Mouse (Mus musculus) forebrain, embryonic 10.5 days (tissue): ENCODE data around the gene Fam71f2. TPM values are rescaled to one million over a fixed set of nuclear protein-coding genes. Genes with fewer than 3 reads are reported as not detected.

Source experiments
- DNase-seq: peaks from one replicate; pipeline ENCODE4 v3.0.0-alpha.2; 2017; ENCODE audit warnings: low spot score; ENCODE audit errors: extremely low spot score
- H3K27ac ChIP-seq: fragments of 300-500 bp; sonication (generic); 2 replicates; pipeline ENCODE4 v1.5.1; 2016; ENCODE audit warnings: mild to moderate bottlenecking
- H3K27me3 ChIP-seq: fragments of 300-500 bp; sonication (generic); 2 replicates; pipeline ENCODE4 v1.6.1; 2016; ENCODE audit warnings: mild to moderate bottlenecking; ENCODE audit not compliant: poor library complexity, severe bottlenecking
- H3K36me3 ChIP-seq: fragments of 300-500 bp; sonication (generic); replicated peaks from 2 replicates; pipeline ENCODE4 v1.6.1; 2016; ENCODE audit warnings: mild to moderate bottlenecking, moderate library complexity
- H3K4me1 ChIP-seq: fragments of 300-500 bp; sonication (generic); 2 replicates; pipeline ENCODE4 v1.6.1; 2016
- H3K4me3 ChIP-seq: fragments of 300-500 bp; sonication (generic); 2 replicates; pipeline ENCODE4 v1.5.1; 2016; ENCODE audit warnings: mild to moderate bottlenecking, moderate library complexity
- H3K9me3 ChIP-seq: fragments of 300-500 bp; sonication (generic); 2 replicates; pipeline ENCODE4 v1.6.1; 2016; ENCODE audit warnings: mild to moderate bottlenecking, moderate library complexity
- WGBS: fragments of 180-500 bp; shearing (Covaris S2); methylation state at CpG from one replicate; pipeline ENCODE4 v1.1.7; 2016; 5-methylcytosine and 5-hydroxymethylcytosine counted together
- polyA plus RNA-seq: library from polyadenylated mRNA; unstranded; fragments of >200 nt; fragmentation: Nextera tagmentation; extraction: Ambion mirVana; gene quantifications from 2 replicates; pipeline ENCODE4 v1.2.1, GENCODE M21; 2016

The Fam71f2 gene
- polyA plus RNA-seq, 1 experiment from 2014 or later: 0.50 TPM

DNA sequence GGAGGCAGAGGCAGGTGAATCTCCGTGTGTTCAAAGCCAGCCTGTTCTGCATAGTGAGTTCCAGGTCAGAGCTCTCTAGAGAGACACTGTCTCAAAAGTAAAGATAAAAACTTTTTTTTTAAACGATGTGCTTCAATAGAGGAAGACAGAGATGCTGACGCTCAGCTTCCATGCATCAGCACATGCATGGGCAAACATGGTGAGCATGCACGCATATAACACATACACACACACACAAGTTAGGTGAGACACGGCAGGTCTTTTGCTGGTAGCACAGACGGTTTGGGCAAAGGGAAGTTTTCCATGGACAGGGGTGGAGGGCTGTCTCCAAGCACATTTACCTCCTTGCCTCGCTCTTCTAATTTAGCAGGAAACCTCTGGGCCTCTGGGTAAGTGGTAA, 42.8 kb downstream of the Fam71f2 start:
- DNase-seq: no peak
- H3K36me3 ChIP-seq: no peaks in the 10 kb centered on the region
- WGBS: 91% methylated on average over 7 of the region's 7 CpGs
- no peak overlapping the region for H3K27ac ChIP-seq
- H3K4me3 ChIP-seq: no peak overlapping the region
- no peaks in the 10 kb centered on the region for H3K9me3 ChIP-seq
- no peaks in the 10 kb centered on the region for H3K27me3 ChIP-seq
- peaks cover 4% of the 10 kb centered on the region; the same call in 1 of the 2 replicates for H3K4me1 ChIP-seq

DNA sequence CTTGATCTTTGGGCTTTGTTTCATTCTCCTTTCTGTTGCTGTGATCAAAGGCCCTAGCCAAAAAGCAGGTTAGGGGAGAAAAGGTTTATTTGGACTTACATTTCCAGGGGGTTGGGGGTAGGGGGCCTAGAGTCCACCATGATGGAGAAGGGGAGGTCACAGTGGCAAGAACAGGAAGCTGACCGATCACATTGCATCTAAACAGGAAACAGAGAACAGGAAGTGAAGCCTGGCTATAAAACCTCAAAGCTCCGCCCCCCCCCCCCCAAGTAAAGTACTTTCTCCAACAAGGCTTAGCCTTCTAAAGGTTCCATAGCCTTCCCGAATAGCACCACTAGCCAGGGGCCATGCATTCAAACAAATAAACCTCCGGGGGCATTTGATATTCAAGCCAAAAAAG, 43.3 kb downstream of the Fam71f2 start:
- Histone ChIP-seq H3K4me3 (no peak overlapping the region), H3K9me3 (no peaks in the 10 kb centered on the region), H3K4me1 (peaks cover 4% of the 10 kb centered on the region; the same call in 1 of the 2 replicates), H3K36me3 (no peaks in the 10 kb centered on the region), H3K27ac (no peak overlapping the region), H3K27me3 (no peaks in the 10 kb centered on the region)
- WGBS: 85% methylated on average over 4 of the region's 4 CpGs
- no peak for DNase-seq

DNA sequence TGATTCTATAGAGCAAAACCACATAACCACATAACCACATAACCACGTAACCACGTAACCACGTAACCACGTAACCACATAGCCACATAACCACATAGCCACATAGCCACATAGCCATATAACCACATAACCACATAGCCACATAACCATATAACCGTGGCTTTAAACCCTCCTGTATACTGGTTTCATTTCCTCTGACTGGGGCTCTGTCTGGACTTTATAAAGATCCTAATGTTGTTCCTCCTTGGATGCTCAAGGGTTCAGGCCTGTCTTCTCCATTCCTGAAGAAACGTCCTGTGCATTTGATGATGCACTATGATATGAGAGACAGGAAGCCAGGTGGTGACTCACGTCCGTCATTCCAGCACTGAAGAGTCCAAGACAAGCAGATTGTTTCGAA, 47.6 kb downstream of the Fam71f2 start:
- Histone ChIP-seq H3K27ac (no peak overlapping the region), H3K27me3 (no peaks in the 10 kb centered on the region), H3K4me1 (no peaks in the 10 kb centered on the region), H3K36me3 (no peaks in the 10 kb centered on the region), H3K9me3 (no peaks in the 10 kb centered on the region), H3K4me3 (no peak overlapping the region)
- WGBS: 90% methylated on average over 9 of the region's 9 CpGs
- DNase-seq: no peak

GRCm38 (mm10) chr6:29329514-29329913, 50.1 kb downstream of the Fam71f2 start:
- H3K9me3 ChIP-seq: no peaks in the 10 kb centered on the region
- WGBS: 80% methylated on average over 4 of the region's 4 CpGs
- H3K4me3 ChIP-seq: no peak overlapping the region
- no peaks in the 10 kb centered on the region for H3K27me3 ChIP-seq
- no peaks in the 10 kb centered on the region for H3K4me1 ChIP-seq
- H3K27ac ChIP-seq: no peak overlapping the region
- no peaks in the 10 kb centered on the region for H3K36me3 ChIP-seq
- no peak for DNase-seq

Other genes with a start within 250 kb of the Fam71f2 start
- gene Lep, start 219.4 kb upstream of the Fam71f2 start, polyA plus RNA-seq: not detected in 2 replicates
- gene Rbm28, start 114.6 kb upstream of the Fam71f2 start, polyA plus RNA-seq: 53.8 and 58.1 TPM in 2 replicates
- 1.3 and 1.8 TPM in 2 replicates for gene Prrt4, start 100.0 kb upstream of the Fam71f2 start, polyA plus RNA-seq
- 39.6 and 39.7 TPM in 2 replicates for gene Impdh1, start 63.2 kb upstream of the Fam71f2 start, polyA plus RNA-seq
- gene Hilpda, start 7.1 kb upstream of the Fam71f2 start, polyA plus RNA-seq: 36.2 and 37.2 TPM in 2 replicates
- gene Fam71f1, start 39.5 kb downstream of the Fam71f2 start, polyA plus RNA-seq: not detected in 2 replicates
- gene Calu, start 68.5 kb downstream of the Fam71f2 start, polyA plus RNA-seq: 225 and 238 TPM in 2 replicates
- gene Opn1sw, start 108.9 kb downstream of the Fam71f2 start, polyA plus RNA-seq: 0.24 and 0.28 TPM in 2 replicates
- 21.2 and 21.6 TPM in 2 replicates for gene Ccdc136, start 116.7 kb downstream of the Fam71f2 start, polyA plus RNA-seq
- 2.1 and 2.6 TPM in 2 replicates for gene Flnc, start 153.7 kb downstream of the Fam71f2 start, polyA plus RNA-seq
- 187 and 200 TPM in 2 replicates for gene Atp6v1f, start 188.1 kb downstream of the Fam71f2 start, polyA plus RNA-seq
- gene Atp6v1fnb, start 191.8 kb downstream of the Fam71f2 start, polyA plus RNA-seq: 0.22 TPM in 1 of 2 replicates, not detected in the other
- 10.8 and 10.9 TPM in 2 replicates for gene Kcp, start 228.4 kb downstream of the Fam71f2 start, polyA plus RNA-seq
- 1.1 and 1.4 TPM in 2 replicates for gene Irf5, start 247.0 kb downstream of the Fam71f2 start, polyA plus RNA-seq